Mouse (Mus musculus) ovary, adult 18-20 months (tissue): ENCODE measurements around the gene Smg1.

ENCODE experiments used
- DNase-seq: peaks from one replicate; pipeline ENCODE4 v3.0.0; 2022; ENCODE audit warnings: low spot score, mixed read lengths

Smg1 gene

DNA sequence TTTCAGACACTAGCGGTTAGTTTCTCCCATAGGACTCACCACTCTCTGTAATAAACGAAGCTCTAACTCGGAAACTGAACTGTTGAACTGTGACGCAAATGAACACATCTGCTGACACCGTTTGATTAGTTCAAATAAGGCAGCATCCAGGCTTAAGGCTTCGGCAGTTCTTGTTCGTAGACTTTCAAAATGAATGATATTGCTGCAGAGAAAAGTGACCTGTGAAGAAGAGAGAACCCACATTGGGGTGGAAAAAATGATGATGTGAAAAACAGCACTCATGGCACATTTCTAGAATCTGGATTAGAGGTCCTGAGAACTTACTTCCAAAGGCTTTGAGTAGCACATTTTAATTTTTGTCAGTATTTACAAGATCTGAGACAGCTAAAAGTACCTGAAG, 102.2 kb downstream of the Smg1 start:
- DNase-seq, result no peak

DNA sequence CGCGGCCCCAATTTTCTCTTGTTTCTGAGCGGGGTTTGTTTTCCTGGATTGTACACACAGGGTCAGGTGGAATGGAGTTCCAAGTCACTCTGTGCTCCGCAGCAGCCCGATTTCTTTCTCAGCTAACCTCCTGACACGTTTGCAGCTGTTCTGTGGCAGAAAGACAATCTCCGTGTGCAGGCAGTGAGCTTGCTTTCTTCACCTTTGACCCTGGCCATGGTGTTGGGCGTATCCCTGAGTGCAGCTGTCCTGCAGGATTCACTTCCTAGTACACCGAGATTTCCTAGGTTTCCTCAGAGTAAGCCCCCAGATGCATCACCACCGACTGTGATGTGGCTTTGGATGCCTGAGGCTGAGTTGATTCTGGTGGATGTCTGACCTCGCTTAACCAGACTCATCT, 108.3 kb downstream of the Smg1 start:
- DNase-seq, result no peak

DNA sequence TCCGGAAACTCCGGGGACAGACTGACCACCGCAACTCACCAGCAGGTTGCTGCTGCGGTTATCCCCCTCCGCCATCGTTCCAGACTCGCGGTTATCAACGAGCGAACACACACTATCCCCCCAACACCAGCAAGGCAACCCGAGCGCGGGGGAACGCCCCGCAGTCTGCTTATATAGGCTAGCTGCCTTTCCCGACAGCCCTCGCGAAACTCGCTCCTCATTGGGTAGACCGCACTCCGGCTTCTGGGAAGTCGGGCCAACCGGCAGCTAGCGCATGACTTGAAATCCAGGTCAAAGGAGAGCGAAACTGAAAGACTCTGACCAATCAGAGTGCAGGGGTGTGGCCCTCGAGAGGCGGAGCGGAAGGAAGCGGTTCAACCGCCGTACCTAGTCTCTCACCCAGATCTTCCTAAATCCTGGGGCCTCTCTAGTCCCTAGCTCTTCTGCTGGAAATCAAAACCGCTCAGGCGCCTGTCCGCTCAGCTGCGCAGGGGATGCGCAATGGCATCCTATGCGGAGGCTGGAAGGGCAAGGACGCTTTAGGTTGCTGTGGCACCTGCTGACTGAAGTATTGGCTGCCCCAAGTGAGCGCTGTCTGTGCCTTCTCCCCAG, 113.9 kb downstream of the Smg1 start, which contains the start of gene Arl6ip1:
Gene Arl6ip1, minus strand, starts transcription at position 233 of the 612 bp plus-strand sequence.
- peak; percentile 98 for DNase-seq

DNA sequence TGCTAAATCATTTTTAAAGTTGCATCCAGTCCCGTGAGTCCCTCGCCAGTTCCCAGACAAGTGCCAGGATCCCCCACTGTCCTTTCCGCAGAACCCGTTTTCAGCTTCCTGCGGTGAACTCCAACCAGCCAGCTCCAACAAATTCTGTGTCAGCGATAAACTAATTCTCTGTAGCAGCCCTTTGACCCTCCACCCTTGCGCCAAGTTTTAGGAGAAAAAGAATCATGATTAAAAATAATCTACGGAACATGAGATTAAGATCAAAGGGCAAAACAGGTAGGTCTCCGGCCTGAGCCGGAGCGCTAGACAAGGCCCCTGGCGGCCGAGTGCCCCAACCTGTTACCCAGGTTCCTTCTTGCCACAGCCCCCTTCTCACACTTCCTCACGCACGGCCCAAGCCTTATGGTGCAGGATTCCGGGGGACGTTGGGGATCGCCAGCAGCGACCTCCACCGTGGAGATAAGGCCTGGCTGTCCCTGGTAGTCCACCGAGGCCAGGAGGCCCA, 114.5 kb downstream of the Smg1 start:
- DNase-seq, result no peak

DNA sequence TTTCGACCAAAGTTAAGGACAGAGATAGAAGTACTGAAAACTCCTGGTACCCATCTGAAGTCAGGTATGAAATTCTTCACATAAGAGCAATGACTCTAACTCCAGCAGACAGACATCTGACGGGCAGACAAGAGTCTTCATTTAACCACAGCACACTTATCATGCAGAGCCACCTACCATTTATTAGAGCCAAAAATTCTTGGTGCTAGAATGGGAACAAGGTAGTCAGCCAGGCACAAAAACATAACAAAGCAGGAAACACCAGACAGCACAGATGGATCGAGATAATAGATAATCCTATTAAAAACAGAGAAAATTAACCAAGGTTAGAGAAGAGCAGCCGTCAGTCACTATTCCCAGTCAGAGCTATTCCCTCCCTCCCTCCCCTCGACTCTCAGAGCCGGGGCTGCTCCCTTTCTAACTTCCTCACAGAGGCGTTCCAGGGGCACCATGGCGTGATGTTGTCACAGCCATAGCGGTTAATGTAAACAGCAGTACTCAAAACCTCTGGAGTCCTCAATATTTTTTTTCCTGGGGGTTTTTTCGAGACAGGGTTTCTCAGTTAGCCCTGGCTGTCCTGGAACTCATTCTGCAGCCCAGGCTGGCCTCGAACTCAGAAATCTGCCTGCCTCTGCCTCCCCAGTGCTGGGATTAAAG, 117.1 kb downstream of the Smg1 start:
- no peak for DNase-seq

DNA sequence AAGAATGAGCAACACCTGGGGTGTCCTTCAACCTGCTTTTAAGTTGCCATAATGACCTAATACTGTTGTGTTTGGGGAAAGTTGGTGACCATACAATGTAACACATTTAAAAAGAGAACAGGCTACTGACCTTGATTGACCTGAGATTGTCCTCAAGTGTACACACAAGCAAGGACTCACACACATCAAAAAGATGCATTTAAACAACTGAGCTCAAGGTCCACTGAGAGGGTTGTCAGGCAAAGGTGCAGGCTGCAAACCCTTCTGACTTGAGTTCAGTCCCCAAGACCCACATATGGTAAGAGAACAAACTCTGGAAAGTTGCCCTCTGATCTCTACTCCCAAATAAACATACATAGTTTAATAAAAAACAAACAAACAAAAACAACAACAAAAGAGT, 117.7 kb downstream of the Smg1 start:
- DNase-seq, result no peak

DNA sequence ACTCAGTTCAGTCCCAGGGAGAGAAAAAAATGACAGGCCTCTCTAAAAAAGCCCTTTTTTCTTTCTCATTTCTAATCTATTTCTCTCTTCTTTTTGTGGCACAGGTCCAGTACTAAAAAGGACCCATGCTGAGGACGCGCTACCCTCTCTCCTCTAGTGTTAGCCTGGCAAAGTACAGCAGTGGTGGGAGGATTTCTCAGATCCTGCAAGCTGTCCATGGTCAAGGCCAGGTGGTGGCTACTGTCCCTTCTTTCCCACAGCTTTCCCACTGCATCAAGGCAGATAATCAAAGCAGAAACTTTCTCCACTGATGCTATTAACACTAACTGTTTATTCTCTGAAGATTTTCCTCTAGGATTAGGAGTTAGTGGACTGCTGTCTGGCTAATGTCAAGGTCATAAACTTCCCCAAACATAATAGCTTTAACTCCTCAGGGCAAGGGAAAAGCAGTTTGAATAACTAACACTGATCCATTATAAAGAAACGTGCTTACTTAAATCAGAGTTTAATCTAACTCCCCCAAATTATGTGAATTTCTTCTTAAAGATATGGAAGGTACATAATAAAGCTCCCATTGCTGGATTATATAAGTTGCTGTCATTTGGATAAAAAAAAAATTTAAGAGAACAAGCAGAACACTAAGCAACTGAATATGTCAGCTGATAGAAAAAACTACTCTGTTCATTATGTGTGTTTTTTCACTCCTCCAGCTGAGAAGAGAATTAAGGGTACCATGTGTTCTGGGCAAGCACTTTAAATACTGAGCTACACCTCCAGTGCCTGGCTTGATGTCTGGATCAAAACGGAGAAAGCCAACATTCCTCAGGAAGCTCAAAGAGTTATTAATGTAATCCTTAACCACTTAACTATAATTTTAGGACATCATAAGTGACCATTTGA, 119.7 kb downstream of the Smg1 start:
- peak; percentile 55 for DNase-seq

DNA sequence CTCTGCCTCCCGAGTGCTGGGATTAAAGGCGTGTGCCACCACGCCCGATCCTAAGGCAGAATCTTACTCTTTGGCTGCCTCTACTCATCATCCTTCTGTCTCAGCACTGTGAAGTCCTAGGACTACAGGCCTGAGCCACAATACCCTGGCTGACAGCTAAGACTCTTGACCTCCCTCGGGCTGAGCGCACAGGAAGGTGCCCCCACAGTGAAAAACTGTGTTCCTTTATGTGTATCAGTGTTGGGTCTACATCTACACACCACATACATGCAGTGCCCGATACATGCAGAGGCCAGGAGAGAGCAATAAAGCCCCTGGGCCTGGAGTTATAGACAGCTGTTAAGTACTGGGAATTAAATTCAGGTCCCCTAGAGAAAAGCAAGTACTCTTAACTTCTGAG, 121.2 kb downstream of the Smg1 start:
- no peak for DNase-seq

DNA sequence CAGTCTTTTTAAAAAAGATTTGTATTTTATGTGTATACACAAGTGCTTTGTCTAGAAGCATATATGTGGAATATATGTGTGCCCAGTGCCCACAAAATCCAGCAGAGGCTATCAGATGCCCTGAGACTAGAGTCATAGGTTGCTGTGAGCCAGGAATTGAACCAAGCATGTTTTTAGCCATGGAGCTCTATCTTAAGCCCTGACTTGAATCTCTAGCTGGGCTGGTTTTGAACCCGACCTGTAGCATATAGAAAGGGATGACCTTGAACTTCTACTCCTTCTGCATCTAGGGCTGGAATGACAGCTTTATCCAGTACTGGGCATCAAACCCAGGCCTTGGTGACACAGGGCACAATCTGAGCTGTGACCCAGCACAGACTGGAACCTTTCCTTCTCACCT, 122.8 kb downstream of the Smg1 start:
- DNase-seq, result no peak

DNA sequence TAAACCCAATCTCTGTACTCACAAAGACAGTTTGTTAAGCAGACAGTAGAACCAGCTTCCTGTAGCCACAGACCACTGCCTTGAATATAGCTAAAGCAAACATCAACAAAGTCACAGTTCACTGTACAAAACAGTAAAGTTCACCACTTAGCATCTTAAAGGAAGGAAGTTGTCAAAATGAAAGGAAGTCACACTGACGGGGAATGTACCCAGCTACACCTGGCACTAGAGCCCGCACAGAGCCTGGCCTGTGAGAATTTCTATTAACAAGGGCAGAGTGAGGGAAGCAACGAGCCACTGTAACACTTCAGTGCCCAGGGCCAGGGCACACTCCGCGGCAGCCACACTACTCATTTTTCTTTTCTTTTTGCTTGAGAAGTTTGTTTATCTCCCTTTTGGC, 123.5 kb downstream of the Smg1 start:
- DNase-seq, result no peak

DNA sequence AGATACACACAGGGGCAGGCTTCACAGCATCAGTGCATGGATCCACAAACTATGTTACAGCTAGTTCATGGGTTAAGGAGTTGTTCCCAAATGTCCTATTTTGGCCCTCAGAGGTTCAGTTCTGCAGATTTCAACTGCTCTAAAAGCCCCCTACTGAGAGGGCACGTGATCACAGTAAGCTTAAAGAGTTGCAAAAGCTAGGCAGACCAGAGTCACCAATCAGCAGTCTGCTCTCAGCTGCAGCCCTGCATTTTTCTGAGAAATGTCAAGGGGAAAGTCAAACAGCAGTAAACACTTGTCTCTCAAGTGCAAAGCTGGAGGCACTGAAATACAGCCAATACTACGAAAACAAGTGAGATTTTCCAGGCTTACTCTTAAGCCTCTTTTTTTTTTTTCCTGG, 124.3 kb downstream of the Smg1 start:
- no peak for DNase-seq

DNA sequence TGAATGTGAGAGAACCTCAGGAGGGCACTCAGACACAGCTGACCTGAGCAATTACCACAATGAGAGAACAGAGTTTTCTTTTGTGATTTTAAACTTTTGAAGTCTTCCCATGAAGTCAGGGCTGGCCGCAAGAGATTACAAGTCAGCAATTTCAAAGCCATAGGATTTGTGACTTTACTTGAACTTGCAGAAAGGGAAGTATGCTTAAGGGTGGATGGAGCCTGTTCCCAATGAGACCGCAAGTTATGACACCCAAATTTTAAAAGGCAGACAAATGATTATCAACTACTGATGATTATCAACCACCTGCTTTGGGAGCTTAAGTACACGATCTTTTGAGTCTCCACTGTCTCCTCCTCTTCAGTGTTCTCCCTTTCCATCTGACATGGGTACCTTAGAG, 125.0 kb downstream of the Smg1 start:
- no peak for DNase-seq

DNA sequence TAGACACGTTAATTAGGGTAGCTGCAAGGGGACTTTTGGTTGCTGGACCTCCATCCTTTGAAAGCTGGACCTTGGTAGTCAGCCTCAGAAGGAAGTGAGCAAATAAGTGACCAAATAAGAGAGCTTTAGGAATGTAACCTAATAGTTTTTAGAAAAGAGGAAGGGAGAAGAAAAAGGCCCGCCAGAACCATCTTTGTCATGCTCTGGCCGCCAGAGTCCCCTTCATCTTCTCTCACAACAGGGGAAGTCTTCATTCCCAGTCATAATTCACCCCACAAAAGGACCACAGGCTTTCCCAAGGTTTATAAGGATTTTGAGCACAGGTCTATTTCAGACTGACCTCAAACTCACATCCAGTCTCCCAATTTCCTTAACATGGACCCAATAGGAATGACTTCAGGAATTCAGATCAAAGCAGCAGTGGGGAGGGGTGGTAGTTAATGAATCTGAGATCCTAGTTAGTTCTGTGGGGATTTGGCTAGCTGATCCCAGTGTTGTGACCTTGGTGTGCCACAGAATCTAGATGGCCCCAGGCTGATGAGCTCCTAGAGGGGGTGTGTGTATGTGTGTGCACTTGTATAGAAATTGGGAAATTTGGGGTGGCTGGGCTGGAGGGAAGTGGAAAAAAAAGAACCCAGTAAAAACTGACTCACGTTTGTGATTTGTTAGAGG, 125.8 kb downstream of the Smg1 start:
- DNase-seq, result no peak

DNA sequence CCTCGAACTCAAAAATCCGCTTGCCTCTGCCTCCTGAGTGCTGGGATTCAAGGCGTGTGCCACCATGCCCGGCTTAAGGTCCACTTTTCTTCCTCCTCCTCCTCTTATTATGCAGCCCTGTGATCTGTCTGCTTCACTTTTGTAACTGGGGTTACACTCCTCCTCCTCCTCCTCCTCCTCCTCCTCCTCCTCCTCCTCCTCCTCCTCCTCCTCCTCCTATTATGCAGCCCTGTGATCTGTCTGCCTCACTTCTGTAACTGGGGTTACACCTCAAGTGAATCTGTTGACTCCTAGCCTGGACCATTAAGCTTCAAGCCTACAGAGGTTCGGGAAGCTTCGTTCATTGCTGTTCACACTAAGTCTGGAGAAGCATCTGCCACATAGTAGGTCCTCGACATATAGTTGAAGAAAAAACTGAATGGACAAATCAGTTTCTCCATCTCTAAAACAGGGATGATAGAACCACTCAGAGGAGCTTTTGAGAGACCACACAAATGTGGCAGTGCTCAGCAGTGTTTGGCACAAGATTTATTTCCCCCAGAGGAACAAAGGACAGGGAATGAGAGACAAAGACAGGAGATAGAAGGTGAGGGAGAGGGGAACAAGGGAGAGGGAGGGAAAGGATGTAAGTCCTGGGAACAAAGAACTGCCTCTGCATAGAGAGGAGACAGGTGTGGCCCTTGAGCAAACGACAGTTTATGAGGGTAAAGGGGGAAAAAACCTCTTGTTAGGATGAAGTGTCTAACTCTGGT, 126.5 kb downstream of the Smg1 start:
- DNase-seq, result no peak

DNA sequence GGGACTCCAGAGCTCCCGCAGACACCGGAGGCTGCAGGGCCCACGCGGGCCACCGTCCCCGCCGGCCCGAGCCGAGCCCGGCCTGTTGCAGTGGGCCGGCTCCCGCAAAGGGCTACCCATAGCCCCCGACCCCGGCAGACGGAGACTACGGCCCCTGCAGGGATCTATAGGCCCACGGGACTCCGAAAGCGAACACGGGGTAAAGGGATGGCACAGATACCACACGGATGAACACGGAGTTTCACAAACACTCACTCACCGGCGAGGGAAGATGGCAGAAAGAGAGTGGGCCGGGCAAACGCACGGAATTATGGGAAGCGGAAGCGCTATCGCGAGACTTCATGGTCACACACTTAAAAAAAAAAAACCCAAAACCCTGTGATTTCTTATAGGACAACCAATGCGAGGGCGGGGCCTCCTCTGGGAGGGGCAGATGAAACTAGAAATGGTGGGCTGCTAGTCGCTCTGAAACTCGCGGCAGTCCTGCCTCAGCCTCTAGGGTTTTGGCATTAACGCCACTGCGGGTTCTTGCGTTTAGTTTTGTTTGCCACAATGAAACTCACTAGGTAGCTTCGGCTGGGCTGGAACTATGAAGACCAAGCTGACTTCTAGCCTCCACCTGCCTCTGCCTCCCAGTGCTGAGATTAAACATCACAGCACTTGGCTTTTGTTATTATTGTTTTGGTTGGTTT, 127.4 kb downstream of the Smg1 start, which contains the start of gene Rps15a:
Gene Rps15a, minus strand, starts transcription at position 312 of the 692 bp plus-strand sequence.
- DNase-seq, result peak; percentile 87

DNA sequence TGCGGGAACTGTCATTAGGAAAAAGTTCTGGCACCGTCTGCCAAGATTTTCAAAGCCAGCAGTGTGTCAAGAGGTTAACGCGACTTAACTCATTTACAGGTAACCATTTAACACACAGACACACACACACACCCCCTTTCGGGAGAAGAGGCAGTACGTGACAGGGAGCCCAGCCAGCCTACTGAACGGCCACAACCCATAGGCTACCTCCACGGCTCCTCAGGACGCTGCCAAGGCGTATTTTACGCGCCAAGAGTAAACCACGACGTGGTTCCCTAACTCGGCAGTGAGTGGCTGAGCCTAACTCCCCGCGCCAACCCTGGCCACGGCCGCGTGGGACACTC, 128.0 kb downstream of the Smg1 start:
- no peak for DNase-seq

DNA sequence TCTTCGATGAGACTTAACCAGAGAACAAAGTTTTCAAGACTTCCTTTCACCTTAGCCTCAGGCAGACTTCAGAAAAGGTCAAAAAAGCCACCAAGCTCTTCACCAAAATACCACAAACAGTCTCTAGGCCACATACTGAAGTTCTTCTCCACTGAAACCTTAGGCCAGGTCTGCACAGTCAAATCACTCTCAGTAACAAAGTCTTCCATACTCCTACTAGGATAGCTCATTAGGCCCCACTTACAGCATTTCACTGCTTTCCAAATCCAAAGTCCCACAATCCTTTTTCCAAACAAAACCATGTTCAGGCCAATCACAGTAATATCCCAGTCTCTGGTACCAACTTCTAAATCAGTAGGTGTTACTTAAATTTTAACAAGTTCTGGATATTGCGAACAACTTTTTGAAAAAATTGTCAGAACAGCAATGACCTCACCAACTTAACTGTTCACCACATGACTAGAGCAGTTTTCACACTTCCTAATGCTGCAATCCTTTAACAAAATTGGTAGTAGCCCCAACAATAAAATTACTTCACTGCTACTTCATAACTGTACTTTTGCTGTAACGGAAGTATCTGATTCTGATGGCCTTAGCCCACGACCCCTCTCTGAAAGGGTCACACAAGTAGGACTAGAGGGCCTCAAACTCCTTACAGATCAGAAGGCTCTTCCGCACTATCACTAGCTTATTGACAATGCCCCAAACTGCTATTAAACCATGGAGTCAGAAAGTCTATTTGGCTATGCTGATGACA, 129.8 kb downstream of the Smg1 start:
- DNase-seq, result no peak

DNA sequence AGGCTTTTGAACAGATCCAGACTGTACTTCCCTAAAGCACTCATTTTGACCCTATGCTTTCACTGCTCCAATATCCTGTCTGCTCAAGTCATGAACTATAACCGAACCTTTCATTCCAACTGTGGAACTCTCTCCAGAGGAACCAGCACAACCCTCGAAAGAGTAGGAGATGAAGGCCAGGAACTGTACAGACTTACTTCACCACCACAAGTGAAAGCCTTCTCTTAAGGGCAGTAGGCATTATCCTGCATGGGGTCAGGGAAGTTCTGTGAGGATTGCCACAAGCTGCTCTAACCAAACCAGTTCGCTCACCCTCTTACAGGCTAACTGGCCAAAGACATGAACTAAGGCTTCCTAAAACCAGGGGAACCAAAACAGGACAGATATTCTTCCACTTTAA, 132.3 kb downstream of the Smg1 start:
- DNase-seq, result no peak

DNA sequence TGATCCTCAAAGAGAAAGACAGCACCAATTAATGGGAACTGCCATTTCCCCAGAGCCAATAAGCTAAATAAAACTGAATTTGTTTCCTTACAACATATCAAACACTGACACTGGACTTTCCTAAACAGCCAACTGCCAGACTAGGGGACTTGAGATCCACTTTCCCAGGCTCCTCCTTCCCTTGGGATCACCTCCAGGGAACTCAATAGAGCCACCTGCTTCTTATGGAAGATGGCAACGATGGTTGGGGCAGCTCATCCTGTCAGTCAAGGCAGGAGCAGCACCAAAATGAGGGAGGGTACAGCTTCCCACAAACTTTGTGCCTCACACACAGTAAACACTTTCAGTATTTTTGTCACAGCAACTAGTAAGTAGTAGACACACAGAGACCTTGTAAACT, 135.8 kb downstream of the Smg1 start:
- DNase-seq, result no peak

DNA sequence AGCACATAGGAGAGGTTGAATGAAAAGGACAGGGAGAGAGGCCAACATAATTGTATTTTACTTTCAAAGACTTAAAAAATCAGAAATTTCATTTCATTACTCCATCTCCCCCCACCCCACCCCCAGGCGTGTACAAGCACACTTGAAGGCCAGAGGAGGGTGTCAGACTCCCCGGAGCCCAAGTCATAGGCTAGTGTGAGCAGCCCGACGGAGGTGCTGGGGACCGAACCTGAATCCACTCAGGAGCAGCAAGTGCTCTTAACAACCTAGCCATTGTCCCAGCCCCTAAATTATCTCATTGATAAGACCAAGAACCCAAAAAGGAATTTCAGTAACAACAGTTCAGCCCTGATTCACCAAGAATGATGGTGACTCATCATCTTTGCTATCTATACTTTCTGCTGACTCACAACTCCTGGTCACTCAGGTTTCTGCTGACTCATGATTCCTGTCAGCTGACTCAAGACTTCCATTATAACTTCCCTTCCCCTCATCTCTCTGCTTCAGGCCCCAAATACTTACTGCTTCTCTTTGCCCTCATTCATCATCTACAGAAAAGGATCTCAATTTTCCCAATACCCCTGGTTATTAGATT, 138.9 kb downstream of the Smg1 start:
- DNase-seq, result no peak
